Mouse (Mus musculus) layer of hippocampus, postnatal 10 days (tissue): ENCODE results near the gene Hlx. TPM values are rescaled to one million over a fixed set of nuclear protein-coding genes. Genes with fewer than 3 reads are reported as not detected.

ENCODE experiments used
- DNase-seq, 2 experiments: peaks; one replicate each; pipeline ENCODE4 v3.0.0; 2021; ENCODE audit warnings: low spot score in 2 of 2
- long read RNA-seq: library from polyadenylated mRNA; stranded (forward); transcript quantifications from one replicate; pipeline ENCODE4 v2.0.0, GENCODE M21; 2023
- total RNA-seq, 2 experiments: library from RNA; stranded (reverse); gene quantifications; 2 replicates each; pipeline ENCODE4 v1.2.3; 2021

Hlx gene
- total RNA-seq, result 1 to 10 TPM; 1.0 to 1.4 TPM
- long read RNA-seq, result 0 reads

DNA sequence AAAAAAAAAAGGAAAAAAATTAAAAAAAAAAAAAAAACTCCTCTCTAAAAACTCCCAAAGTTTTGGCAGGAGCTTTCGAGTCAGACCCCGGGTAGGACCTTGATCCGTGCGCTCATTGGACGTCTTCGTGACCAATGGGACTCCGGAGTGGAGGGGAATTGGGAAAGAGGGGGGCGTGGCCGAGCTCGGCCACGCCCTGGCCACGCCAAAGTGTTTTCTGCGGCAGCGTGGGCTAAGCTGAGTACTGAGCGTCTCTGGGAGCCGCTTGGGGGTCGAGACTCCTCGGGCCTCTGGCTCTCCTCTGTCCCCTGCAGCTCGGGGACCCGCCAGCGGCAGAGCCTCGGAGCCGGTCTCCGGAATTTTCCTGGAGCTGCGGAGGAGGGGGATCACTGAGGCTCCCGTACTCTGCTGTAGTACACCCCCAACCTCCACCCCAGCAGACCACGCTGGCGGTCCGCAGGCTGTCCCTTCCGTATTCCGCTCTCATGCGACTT, at the start of gene Hlx:
Gene Hlx (minus strand): TSS at position 64 of the 494 bp plus-strand sequence.
- no peak for DNase-seq

- DNase-seq, result no peak
Measured at GRCm38 (mm10) chr1:184782161-184782513, 49.7 kb upstream of the Hlx start.

DNA sequence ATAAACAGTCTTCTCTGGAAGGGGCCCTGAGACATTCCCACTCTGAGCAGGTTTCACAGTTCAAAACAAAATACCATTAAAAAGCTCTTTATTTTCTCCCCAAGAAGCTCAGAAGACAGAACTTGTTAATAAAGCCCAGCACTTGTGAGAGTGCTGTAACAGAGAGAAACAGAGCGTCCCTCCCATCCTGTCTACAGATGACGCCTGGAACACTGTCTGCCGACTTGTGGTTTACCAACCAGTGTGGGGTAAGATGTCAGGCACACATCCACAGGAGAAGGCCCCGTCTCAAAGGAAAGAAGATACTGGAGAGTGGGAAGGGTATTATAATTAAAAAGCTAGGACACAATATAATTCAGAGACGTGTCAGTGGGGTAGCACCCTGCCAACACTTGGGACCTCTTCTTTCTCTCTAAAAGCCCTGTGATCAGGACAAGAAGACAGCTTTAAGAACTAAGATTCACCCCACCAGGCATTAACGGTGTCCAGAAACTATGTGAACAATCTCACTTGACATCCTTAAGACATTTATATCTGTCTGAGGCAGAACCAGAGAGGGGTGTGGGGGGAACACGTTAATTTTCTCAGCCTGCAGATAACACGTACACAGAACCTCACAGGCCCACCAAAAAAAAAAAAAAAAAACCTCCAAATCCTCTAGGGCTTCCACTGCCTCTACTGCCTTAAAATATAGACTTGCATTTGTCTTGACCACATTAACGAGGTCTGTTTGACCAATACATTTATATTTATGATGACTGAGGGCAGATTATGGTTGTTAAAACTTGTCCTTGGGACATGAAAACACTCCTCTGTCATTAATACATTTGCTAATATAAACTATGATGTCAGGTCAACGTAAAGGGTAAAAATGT, 49.1 kb upstream of the Hlx start:
- no peak for DNase-seq

- no peak for DNase-seq
Measured at GRCm38 (mm10) chr1:184778157-184778556, 45.7 kb upstream of the Hlx start.

- no peak for DNase-seq
Measured at GRCm38 (mm10) chr1:184777061-184777795, 44.8 kb upstream of the Hlx start.

DNA sequence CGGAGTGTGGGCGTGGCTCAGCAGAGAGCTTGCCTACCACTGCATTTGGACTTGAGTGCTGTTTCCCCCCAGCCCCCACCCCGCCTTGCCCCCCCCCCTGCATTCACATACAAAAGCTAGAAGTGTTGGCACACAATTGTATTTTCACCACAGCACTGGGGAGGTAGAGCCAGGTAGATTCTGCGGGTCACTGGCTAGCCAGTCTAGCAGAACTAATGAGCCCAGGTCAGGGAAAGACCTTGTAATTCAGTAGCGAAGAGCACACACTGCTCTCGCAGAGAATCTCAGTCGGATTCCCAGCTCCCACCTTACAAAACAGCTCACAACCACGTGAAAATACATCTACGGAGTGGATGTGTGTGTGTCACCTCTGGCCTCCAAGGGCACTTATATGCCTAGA, 42.9 kb upstream of the Hlx start:
- DNase-seq, result no peak

- DNase-seq, result no peak
Measured at GRCm38 (mm10) chr1:184771891-184772249, 39.5 kb upstream of the Hlx start.

DNA sequence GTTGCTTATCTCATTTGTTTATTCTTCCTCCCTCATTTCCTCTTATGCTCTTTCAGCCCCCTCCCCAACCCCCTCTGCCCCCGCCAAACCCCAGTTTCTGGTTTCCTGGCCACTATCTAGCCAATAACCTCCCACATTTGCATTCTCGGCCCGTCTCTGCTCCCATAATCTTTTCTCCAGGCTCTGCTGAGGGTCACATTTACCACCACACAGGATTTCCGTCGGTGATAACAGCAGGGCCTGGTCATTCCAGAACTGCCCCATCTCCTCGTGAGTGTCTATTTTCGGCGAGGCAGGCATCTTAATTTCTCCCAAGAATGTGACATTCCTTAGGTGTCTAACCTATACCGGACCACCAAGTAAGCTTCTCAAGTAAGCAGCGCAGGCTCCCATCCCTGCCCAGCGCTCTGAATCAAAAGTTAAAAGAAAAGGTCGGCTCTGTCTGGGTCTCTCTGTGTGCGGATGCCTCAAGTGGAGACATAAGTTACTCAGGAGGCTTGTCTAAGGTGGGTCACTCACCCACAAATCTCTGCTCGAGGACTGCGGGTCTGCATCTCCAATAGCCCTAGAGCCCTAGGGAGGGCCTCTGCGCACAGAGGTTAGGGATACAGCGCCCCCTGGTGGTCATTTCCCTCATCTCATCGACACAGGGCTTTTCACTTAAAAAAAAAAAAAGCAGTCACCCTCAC, 38.9 kb upstream of the Hlx start:
- peak; percentile 78 to 81 for DNase-seq

DNA sequence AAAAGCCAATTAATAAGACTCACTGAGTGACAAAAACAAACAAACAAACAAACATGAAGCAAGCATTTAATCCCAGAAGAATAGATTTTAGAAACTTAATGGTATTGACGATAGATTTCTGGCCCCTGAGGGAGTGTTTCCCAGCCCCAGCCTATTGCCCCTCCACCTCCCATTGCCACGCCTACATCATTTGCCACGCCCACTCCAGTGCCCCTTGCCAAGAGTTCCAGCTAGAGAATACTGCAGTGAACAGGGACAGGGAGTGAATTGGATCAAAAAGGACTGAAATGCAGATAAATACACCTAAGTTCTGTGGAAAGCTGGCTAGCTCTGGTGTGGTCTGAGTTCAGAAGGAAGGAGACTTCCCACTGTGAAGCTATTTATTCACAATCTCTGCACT, 31.4 kb upstream of the Hlx start:
- DNase-seq, result no peak

GRCm38 (mm10) chr1:184762941-184763340, 30.5 kb upstream of the Hlx start:
- DNase-seq, result no peak

DNA sequence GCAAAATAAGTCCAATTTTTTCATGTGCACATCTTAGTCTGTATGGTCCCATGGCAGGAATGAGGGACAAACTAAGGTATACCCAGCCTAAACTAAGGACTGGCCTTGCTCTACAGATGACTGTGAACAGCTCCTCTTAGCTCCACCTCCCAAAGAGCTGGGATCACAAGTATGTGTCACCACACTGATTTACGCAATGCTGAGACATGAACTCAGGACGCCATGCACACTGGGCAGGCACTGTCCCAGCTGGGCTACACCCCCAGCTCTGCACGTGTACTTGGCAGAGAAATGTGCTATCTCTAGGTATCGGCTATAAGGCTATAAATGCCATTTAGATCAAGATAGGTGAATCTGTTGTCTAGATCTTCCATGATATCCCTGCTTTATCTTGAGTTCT, 29.6 kb upstream of the Hlx start:
- no peak for DNase-seq

DNA sequence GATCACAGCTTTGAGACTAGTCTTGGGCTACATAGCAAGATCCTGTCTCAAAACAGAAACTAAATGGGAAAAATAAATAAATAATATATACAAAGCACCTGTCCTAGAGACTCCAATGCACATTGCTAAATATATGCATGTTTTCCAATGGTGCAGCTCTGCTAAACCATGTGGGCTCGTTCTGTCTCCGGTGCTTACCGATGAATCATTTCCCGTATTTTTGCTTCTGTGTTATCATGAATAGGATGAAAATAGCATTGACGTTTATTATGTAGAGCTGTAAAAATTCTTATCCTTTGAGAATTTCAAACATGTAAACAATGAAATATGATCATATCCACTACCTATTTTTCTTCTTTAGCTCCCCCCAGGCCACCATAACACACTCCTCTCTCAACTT, 20.3 kb upstream of the Hlx start:
- no peak for DNase-seq

DNA sequence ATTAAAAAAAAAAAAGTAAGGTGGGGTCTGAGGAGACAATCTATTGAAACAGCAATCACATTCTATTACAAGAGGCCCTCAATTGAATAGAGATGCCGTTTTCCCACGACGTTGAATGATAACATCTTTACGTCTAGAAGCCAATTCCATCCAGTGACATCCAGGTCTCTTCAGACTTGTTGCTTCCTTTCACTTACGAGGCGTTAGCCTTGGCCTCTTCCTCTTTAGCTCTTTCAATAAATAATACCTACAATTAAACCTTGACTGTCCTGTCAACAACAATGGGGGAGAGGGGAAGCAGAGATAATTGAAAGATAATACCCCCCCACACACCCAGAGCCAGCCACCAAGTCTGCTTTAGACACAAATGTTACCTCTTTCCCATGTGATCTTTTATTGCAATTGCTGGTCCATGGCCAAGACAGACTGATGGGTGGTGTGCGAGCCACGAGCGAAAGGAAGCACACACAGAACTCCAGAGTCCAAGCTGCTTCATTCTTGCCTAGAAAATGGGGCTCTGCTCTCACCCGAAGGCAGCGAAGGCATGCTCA, 17.8 kb upstream of the Hlx start:
- no peak for DNase-seq

DNA sequence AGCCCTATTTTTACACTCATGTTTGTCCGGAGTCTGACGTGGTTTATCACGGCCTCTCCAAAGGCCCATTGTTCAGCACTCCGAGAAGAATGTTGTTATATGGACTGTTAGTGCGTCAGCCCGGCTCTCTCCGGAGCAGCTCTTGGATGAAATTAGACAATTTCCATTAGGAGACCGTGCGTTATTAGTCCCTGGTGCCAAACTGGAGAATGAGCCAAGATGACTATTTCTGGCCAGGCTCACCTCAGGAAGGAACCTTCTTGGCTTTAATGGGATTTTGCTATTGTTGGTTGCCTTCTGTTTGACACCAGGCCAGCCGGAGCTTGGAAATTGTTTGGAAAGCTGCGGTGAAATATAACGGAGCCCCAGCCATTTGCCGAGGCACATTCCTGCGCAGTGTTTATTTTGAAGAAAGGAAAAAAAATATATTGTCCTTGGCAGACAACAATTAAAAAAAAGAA, 16.3 kb upstream of the Hlx start:
- DNase-seq, result no peak

DNA sequence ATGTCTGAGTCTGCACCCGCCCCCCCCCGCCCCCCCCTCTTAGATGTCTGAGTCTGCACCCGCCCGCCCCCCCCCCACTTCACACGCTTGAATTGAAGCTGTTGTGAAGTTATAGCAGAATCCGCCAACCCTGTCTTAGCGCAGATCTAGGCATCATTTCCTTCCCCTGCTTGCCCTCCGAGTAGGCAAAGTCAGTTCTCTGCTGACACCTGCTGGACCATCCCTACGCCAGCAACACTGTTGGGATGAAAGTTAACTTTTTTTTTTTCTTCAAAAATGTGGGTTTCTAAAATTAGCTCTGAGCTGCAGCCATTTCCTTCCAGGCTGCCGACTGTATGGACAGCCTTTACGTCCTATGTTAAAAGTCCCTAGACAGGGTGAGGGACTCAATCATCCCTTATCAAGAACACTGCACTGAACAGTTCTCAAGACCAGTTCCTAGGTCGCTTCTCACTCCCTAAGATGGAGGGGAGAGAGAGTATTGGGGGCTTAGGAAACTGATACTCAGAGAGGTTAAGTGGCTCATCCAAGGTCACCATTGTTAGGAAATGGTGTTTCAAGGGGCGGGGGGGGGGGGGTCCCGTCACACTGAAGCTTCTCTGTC, 5.6 kb upstream of the Hlx start:
- DNase-seq, result peak; percentile 62 to 73

GRCm38 (mm10) chr1:184737228-184737627, 4.8 kb upstream of the Hlx start:
- DNase-seq, result no peak

- no peak for DNase-seq
Measured at GRCm38 (mm10) chr1:184736260-184736659, 3.8 kb upstream of the Hlx start.

GRCm38 (mm10) chr1:184734991-184735920, 2.8 kb upstream of the Hlx start:
- DNase-seq, result no peak

GRCm38 (mm10) chr1:184734067-184734830, 1.8 kb upstream of the Hlx start:
- DNase-seq, result peak in 1 of 2 experiments; percentile 16
